Mouse (Mus musculus): ENCODE results near the gene Card11. TPM values are rescaled to one million over a fixed set of nuclear protein-coding genes. Genes with fewer than 3 reads are reported as not detected.

Card11 gene
- polyA plus RNA-seq, 1 experiment, result not detected

DNA sequence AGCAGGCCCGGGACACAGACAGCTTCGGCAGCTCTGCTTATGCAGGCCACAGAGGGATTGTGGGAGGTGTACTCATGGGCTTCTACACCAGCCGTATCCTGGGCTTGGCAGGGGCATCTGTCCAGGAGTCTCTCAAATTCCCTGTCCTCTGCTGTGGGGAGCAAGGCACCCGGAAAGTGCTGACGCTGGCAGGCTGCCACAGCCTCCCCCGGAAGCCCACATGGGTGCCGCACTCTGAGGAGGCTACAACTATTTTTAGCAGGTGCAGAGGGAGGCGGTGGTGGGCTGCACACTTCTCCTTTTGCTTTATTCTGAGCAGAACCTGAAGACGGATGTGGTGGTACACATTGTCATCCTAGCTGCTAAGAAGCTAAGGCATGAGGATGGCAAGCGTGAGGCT is 52.4 kb downstream of the Card11 start:
- TF ChIP-seq GATA1 (IDR thresholded peaks at IDR 0.05; ENCODE audit: low read length), result no peak

GRCm38 (mm10) chr5:140946034-140946433 is 54.3 kb downstream of the Card11 start:
- TF ChIP-seq GATA1 (IDR thresholded peaks at IDR 0.05; ENCODE audit: low read length), result no peak

GRCm38 (mm10) chr5:140944382-140945125 is 55.8 kb downstream of the Card11 start:
- no peak for TF ChIP-seq GATA1 (IDR thresholded peaks at IDR 0.05; ENCODE audit: low read length)

GRCm38 (mm10) chr5:140940923-140941491 is 59.4 kb downstream of the Card11 start:
- TF ChIP-seq GATA1 (IDR thresholded peaks at IDR 0.05; ENCODE audit: low read length), result no peak

- no peak for TF ChIP-seq GATA1 (IDR thresholded peaks at IDR 0.05; ENCODE audit: low read length)
These were observed 60.0 kb downstream of the Card11 start for GRCm38 (mm10) chr5:140940257-140940922.

GRCm38 (mm10) chr5:140936816-140937215 is 63.6 kb downstream of the Card11 start:
- no peak for TF ChIP-seq GATA1 (IDR thresholded peaks at IDR 0.05; ENCODE audit: low read length)

DNA sequence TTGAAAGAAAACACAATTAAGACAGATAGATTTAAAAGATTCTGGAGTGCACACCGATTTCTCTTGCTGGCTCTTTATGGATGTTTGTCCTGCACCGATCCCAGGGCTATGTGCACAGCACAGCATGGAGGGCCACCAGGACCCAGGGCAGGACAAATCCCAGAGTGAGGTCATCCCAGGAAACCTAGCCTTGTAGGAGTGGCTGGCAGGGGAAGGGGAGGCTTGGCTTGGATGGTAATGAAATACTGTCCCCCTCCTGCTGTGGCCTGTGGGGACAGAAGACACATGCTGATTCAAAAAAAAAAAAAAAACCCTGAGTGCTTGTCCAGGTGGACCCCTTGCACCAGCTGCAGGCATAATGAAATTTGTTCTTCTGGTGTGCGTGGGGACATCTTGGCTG is 64.5 kb downstream of the Card11 start:
- no peak for TF ChIP-seq GATA1 (IDR thresholded peaks at IDR 0.05; ENCODE audit: low read length)

DNA sequence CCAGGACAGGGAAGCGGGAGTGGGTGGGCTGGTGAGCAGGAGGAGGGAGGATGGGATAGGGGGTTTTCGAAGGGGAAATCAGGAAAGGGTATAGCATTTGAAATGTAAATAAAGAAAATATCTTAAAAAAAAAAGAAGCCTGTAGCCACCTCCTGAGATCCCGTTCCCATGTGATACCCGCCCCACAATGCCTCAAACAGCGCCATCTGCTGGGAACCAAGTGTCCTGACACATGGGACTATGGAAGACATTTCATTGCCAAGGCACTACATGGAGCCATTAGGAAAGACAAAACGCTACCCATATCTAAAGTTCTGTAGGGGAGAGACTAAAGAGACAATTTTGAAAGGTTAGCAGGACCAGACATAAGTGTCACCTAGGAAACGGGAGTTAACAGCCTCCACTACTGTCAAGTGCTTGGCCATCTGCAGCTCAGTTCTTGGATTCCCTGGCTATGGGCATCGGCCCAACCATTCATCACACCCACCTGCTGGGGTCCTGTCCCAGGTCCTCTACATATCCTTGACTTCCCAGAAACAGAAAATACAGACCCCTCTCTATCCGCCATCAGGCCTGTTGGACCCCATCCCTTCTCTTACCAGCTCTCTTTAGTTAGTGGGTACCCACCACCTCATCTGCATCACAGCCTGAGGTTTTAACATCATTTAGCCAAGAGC is 65.6 kb downstream of the Card11 start:
- TF ChIP-seq GATA1 (IDR thresholded peaks at IDR 0.05; ENCODE audit: low read length), result no peak

GRCm38 (mm10) chr5:140931523-140932229 is 68.7 kb downstream of the Card11 start:
- no peak for TF ChIP-seq GATA1 (IDR thresholded peaks at IDR 0.05; ENCODE audit: low read length)

DNA sequence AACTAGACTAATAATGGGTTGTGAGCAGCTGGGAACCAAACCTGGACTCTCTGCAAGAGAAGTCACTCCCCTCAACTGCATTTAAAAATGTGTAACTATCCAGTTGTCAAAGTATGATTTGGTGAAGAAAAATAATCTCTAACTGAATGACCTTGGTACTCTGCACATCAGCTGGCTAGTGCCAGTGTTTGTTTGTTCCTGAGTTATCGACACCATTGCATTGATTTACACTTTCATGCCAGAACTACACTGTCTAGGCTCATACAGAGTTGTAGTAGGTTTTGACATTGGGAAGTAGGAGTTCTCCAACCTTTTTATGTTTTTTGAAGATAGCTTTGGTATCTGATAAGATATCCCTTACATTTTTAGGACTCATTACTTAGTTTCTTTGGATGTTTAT is 81.9 kb downstream of the Card11 start:
- no peak for TF ChIP-seq GATA1 (IDR thresholded peaks at IDR 0.05; ENCODE audit: low read length)

DNA sequence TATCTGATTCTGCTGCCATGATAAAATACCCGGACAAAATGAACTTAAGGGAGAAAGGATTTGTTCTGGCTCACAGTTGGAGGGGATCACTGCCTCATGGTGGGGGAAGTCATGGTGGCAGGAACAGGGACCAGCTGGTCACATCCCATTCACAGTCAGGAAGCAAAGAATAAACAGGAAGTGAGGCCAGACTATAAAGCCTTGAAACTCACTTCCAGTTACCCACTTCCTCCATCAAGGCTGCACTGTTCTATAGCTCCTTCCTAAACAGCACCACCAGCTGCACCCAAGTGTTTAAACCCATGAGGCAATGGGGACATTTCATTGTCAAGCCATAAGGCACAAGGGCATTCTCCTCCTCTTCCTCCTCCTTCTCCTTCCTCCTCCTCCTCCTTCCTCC is 82.6 kb downstream of the Card11 start:
- TF ChIP-seq GATA1 (IDR thresholded peaks at IDR 0.05; ENCODE audit: low read length), result no peak

GRCm38 (mm10) chr5:140910841-140911240 is 89.5 kb downstream of the Card11 start:
- no peak for TF ChIP-seq GATA1 (IDR thresholded peaks at IDR 0.05; ENCODE audit: low read length)

DNA sequence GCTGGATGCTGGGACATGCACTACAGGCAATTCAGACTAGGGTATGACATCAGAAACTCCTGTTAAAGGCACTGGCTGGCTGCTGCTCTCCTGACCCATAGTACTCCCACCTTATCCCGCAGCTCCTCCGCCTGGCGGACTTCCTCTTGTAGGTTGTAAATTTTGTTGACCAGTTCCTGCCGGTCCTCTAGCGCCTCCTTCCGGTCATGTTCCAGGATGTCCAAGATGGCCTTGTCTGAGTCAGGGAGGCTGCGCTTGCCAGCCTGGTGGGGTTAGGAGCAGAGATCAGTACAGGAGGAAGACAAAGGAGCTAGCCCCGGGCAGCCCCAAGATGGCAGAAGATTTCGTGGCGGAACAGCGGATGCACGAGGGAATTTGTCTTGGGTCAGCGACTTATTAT is 99.5 kb downstream of the Card11 start:
- no peak for TF ChIP-seq GATA1 (IDR thresholded peaks at IDR 0.05; ENCODE audit: low read length)

DNA sequence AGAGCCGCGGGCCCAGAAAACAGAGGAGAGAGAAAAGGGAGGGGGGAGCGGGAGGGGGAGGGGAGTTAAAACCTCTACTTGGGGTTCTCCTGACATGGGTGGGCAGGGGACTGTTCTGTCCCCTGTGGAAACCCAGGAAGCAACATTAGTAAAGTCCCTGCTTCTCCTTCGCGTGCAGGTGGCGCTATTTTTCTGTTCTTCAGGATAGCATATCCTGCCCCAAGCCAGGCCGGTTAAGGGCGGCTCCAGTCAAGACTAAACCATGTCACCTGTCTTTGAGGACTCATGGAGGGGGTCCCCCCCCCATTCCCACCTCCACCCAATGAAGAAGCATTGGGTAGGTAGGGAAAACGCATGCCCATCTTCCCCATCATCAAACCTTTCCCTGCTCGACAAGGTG is 109.3 kb downstream of the Card11 start:
- no peak for TF ChIP-seq GATA1 (IDR thresholded peaks at IDR 0.05; ENCODE audit: low read length)

GRCm38 (mm10) chr5:140890050-140890449 is 110.3 kb downstream of the Card11 start:
- TF ChIP-seq GATA1 (IDR thresholded peaks at IDR 0.05; ENCODE audit: low read length), result no peak

DNA sequence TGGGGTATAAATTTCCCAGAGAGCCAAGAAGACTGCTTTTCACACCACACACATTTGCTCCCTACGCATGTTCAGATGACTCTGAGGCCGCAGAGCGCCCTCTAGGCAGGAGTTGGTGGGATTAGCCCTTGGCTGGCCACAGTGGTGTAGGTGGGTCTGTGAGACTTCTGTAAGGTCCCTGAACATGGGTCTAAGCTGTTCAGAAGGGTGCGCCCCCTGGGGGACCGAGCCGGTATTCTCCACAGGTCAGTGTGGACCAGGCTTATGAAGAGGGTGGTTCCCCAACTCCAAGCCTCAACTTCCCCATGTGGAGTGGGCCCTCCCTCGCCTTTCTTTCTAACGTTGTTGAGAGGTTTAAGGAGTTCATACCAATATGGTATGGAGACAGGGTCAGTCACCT is 110.8 kb downstream of the Card11 start:
- TF ChIP-seq GATA1 (IDR thresholded peaks at IDR 0.05; ENCODE audit: low read length), result no peak
